ENCODE assay signal across 9 mouse cellular contexts in genomic region chr17:27685550-27685913, GRCm38 (mm10). TPM values are rescaled to one million over a fixed set of nuclear protein-coding genes. Genes with fewer than 3 reads are reported as not detected.
DNase-seq lines count a peak whose midpoint lies in the region; ATAC-seq lines count a peak whose summit lies in the region.
"Had no signal": no experiment of that assay in that cellular context is flagged by ENCODE, and none has a peak within 500 bp of the region (broad histone marks: within the 10 kb centered on the region; RNA-seq: fewer than 3 reads in every experiment).

No protein-coding gene starts in this region.

- peak overlapping the region; percentile 28 to 39; a peak in 3 of 4 replicates for H3K4me3 ChIP-seq in heart, embryonic 14.5 days (ENCODE audit: control insufficient read depth in 1 of 2, insufficient read depth in 1 of 2, low read depth in 1 of 2, low read length in 2 of 2)
- H3K4me3 ChIP-seq in embryonic facial prominence, embryonic 10.5 days = peak overlapping the region; percentile 68
- peak overlapping the region; percentile 76 for H3K4me3 ChIP-seq in hindbrain, embryonic 15.5 days
- H3K4me3 ChIP-seq in midbrain, embryonic 15.5 days = peak overlapping the region; percentile 59

- 4% methylated on average over 11 of the region's 11 CpGs for WGBS in heart, embryonic 14.5 days
- WGBS in embryonic facial prominence, embryonic 10.5 days = 5% methylated on average over 11 of the region's 11 CpGs
- 2% methylated on average over 11 of the region's 11 CpGs for WGBS in hindbrain, embryonic 15.5 days
- 0% methylated on average over 11 of the region's 11 CpGs for WGBS in midbrain, embryonic 15.5 days

- H3K9me3 ChIP-seq in heart, embryonic 14.5 days (ENCODE audit: control insufficient read depth, low read length) = no peaks in the 10 kb centered on the region
- H3K9me3 ChIP-seq in embryonic facial prominence, embryonic 10.5 days = no peaks in the 10 kb centered on the region
- H3K9me3 ChIP-seq in hindbrain, embryonic 15.5 days = no peaks in the 10 kb centered on the region
- H3K9me3 ChIP-seq in midbrain, embryonic 15.5 days = no peaks in the 10 kb centered on the region

- no peak for DNase-seq in heart, postnatal 25 days (ENCODE audit: low spot score)
- peak; percentile 27 for DNase-seq in embryonic facial prominence, embryonic 10.5 days (ENCODE audit: low spot score)
- DNase-seq in spleen, postnatal 10 days (ENCODE audit: low spot score in 2 of 2) = no peak
- no peak for DNase-seq in urinary bladder, postnatal 4 days (ENCODE audit: low spot score in 2 of 2)
- no peak for DNase-seq in thymus, postnatal 14 days

- H3K36me3 ChIP-seq in heart, embryonic 14.5 days (ENCODE audit: control insufficient read depth, insufficient read depth, low read length) = no peaks in the 10 kb centered on the region
- H3K36me3 ChIP-seq in embryonic facial prominence, embryonic 10.5 days (replicated peaks) = no peaks in the 10 kb centered on the region
- no peaks in the 10 kb centered on the region for H3K36me3 ChIP-seq in hindbrain, embryonic 15.5 days
- no peaks in the 10 kb centered on the region for H3K36me3 ChIP-seq in midbrain, embryonic 15.5 days (replicated peaks)

- peak overlapping the region; percentile 41; the same call in 1 of the 2 replicates for H3K9ac ChIP-seq in heart, embryonic 14.5 days (ENCODE audit: low read length)
- H3K9ac ChIP-seq in hindbrain, embryonic 15.5 days = peak overlapping the region; percentile 84
- H3K9ac ChIP-seq in midbrain, embryonic 15.5 days = peak overlapping the region; percentile 71

- H3K27ac ChIP-seq in heart, embryonic 14.5 days (replicated peaks in 1 of 2; ENCODE audit: control insufficient read depth in 1 of 2, insufficient read depth in 1 of 2, low read depth in 2 of 2, low read length in 2 of 2) = no peak overlapping the region
- peak overlapping the region; percentile 72 for H3K27ac ChIP-seq in embryonic facial prominence, embryonic 10.5 days (replicated peaks)
- H3K27ac ChIP-seq in hindbrain, embryonic 15.5 days (replicated peaks) = peak overlapping the region; percentile 59
- H3K27ac ChIP-seq in midbrain, embryonic 15.5 days = peak overlapping the region; percentile 31; the same call in 1 of the 2 replicates

- peak overlapping the region; percentile 79 for H3K4me2 ChIP-seq in heart, embryonic 14.5 days (ENCODE audit: low read length)
- peak overlapping the region; percentile 99 for H3K4me2 ChIP-seq in hindbrain, embryonic 15.5 days
- H3K4me2 ChIP-seq in midbrain, embryonic 15.5 days = peak overlapping the region; percentile 86

- H3K27me3 ChIP-seq in heart, embryonic 14.5 days (ENCODE audit: control insufficient read depth, insufficient read depth, low read length) = peaks cover 59% of the 10 kb centered on the region
- H3K27me3 ChIP-seq in embryonic facial prominence, embryonic 10.5 days (replicated peaks; ENCODE audit: low read depth, poor library complexity, severe bottlenecking) = peaks cover 65% of the 10 kb centered on the region
- no peaks in the 10 kb centered on the region for H3K27me3 ChIP-seq in hindbrain, embryonic 15.5 days
- H3K27me3 ChIP-seq in midbrain, embryonic 15.5 days (replicated peaks) = no peaks in the 10 kb centered on the region

- H3K4me1 ChIP-seq in heart, embryonic 14.5 days (ENCODE audit: control insufficient read depth in 2 of 2, insufficient read depth in 2 of 2, low read length in 2 of 2) = peaks cover 7 to 12% of the 10 kb centered on the region in 2 experiments; a peak in 3 of 4 replicates
- H3K4me1 ChIP-seq in embryonic facial prominence, embryonic 10.5 days = peaks cover 33% of the 10 kb centered on the region
- peaks cover 28% of the 10 kb centered on the region for H3K4me1 ChIP-seq in hindbrain, embryonic 15.5 days (replicated peaks)
- H3K4me1 ChIP-seq in midbrain, embryonic 15.5 days = peaks cover 27% of the 10 kb centered on the region

- no peak for ATAC-seq in heart, embryonic 14.5 days (ENCODE audit: insufficient number of reproducible peaks, insufficient read depth, low FRiP score, low read depth)
- ATAC-seq in hindbrain, embryonic 15.5 days (ENCODE audit: low FRiP score, low read depth) = peak; percentile 57
- ATAC-seq in midbrain, embryonic 15.5 days (replicated peaks) = peak; percentile 51; the same call in 1 of the 2 replicates

- intact Hi-C loops in heart, postnatal 25 days (cut with DNase I) = no loop called here

RNA-seq across cellular contexts. Expression of gene Pacsin1, which starts 30.2 kb away (rescaled TPM):
- polyA plus RNA-seq in heart, embryonic 14.5 days (2014; fragmentation: Nextera tagmentation; extraction: Ambion mirVana) = 0.43 and 0.94 TPM in 2 replicates
- total RNA-seq in heart, postnatal 25 days (2021) = under 1 TPM; 0.25 to 0.62 TPM
- 5.2 and 6.9 TPM in 2 replicates for polyA plus RNA-seq in embryonic facial prominence, embryonic 10.5 days (2016; fragmentation: Nextera tagmentation; extraction: Ambion mirVana)
- polyA plus RNA-seq in hindbrain, embryonic 15.5 days (2015; fragmentation: Nextera tagmentation; extraction: Ambion mirVana) = 55.1 and 61.9 TPM in 2 replicates
- polyA plus RNA-seq in midbrain, embryonic 15.5 days (2015; fragmentation: Nextera tagmentation; extraction: Ambion mirVana) = 55.5 and 55.7 TPM in 2 replicates
- total RNA-seq: hematopoietic stem cell, adult 5-6 weeks had no signal

RNA-seq across cellular contexts. Expression of gene Spdef, which starts 43.2 kb away (rescaled TPM):
- polyA plus RNA-seq in heart, embryonic 14.5 days (2014; fragmentation: Nextera tagmentation; extraction: Ambion mirVana) = 0.14 and 0.16 TPM in 2 replicates
- total RNA-seq in heart, postnatal 25 days (2021) = not detected
- polyA plus RNA-seq in embryonic facial prominence, embryonic 10.5 days (2016; fragmentation: Nextera tagmentation; extraction: Ambion mirVana) = 0.15 and 0.43 TPM in 2 replicates
- polyA plus RNA-seq in hindbrain, embryonic 15.5 days (2015; fragmentation: Nextera tagmentation; extraction: Ambion mirVana) = 0.68 and 1.1 TPM in 2 replicates
- 1.6 and 1.8 TPM in 2 replicates for polyA plus RNA-seq in midbrain, embryonic 15.5 days (2015; fragmentation: Nextera tagmentation; extraction: Ambion mirVana)
- total RNA-seq: hematopoietic stem cell, adult 5-6 weeks had no signal

RNA-seq across cellular contexts. Expression of gene Rps10, which starts 49.1 kb away (rescaled TPM):
- polyA plus RNA-seq in heart, embryonic 14.5 days (2014; fragmentation: Nextera tagmentation; extraction: Ambion mirVana) = 624 and 715 TPM in 2 replicates
- total RNA-seq in heart, postnatal 25 days (2021) = 100 to 1,000 TPM; 476 to 516 TPM
- 906 and 913 TPM in 2 replicates for polyA plus RNA-seq in embryonic facial prominence, embryonic 10.5 days (2016; fragmentation: Nextera tagmentation; extraction: Ambion mirVana)
- polyA plus RNA-seq in hindbrain, embryonic 15.5 days (2015; fragmentation: Nextera tagmentation; extraction: Ambion mirVana) = 455 and 507 TPM in 2 replicates
- 417 and 421 TPM in 2 replicates for polyA plus RNA-seq in midbrain, embryonic 15.5 days (2015; fragmentation: Nextera tagmentation; extraction: Ambion mirVana)

RNA-seq across cellular contexts. Expression of gene RPS10-NUDT3, which starts 50.5 kb away (rescaled TPM):
- polyA plus RNA-seq in heart, embryonic 14.5 days (2014; fragmentation: Nextera tagmentation; extraction: Ambion mirVana) = not detected in 2 replicates
- under 1 TPM in 1 of 2 experiments, not detected in 1; 0.94 TPM for total RNA-seq in heart, postnatal 25 days (2021)
- polyA plus RNA-seq in embryonic facial prominence, embryonic 10.5 days (2016; fragmentation: Nextera tagmentation; extraction: Ambion mirVana) = not detected in 2 replicates
- polyA plus RNA-seq in hindbrain, embryonic 15.5 days (2015; fragmentation: Nextera tagmentation; extraction: Ambion mirVana) = not detected in 2 replicates
- polyA plus RNA-seq in midbrain, embryonic 15.5 days (2015; fragmentation: Nextera tagmentation; extraction: Ambion mirVana) = not detected in 2 replicates
- total RNA-seq: hematopoietic stem cell, adult 5-6 weeks had no signal

Comparison
In these comparisons a context has a peak if more than half of its experiments do, and no peak if none do; other contexts are left out.
1. H3K27ac ChIP-seq: peak in embryonic facial prominence, embryonic 10.5 days (single experiment), hindbrain, embryonic 15.5 days (single experiment) and midbrain, embryonic 15.5 days (single experiment); none in heart, embryonic 14.5 days (0 of 2).
2. Peak in every context shown above with its lines, with median percentiles within 50 percentile points of each other: H3K4me2 ChIP-seq, H3K4me3 ChIP-seq and H3K9ac ChIP-seq.